Mouse (Mus musculus) lung, adult 2 months (tissue): ENCODE results near the gene Vps33b.

Source experiments
- CTCF ChIP-seq: fragments of 200-500 bp; IDR thresholded peaks from 2 replicates; pipeline ENCODE4 v1.5.1; 2011; ENCODE audit warnings: mild to moderate bottlenecking, low read length, control low read depth; ENCODE audit not compliant: insufficient read depth
- POLR2A ChIP-seq: fragments of 200-500 bp; IDR thresholded peaks from 2 replicates; pipeline ENCODE4 v1.6.1; 2011; ENCODE audit warnings: low read depth, mild to moderate bottlenecking, control low read depth, low read length, borderline replicate concordance; ENCODE audit errors: extremely low read depth

DNA sequence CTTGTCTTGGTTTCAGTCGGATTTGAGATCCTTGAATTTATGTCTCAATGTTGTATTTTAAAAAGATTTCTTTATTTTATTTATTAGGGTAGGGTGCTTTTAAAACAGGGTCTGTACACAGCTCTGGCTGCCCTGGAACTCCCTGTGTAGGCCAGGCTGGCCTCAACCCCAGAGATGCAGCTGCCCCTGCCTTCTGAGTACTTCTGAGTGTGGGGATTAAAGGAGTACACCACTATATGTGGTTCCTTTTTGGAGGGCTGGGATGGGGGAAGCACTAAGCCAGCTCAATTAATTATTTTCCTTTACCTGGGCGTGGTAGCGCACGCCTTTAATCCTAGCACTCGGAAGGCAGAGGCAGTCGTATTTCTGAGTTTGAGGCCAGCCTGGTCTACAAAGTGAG, 27.0 kb downstream of the Vps33b start:
- no peak for TF ChIP-seq CTCF
- no peak for TF ChIP-seq POLR2A
